Mouse (Mus musculus) heart, postnatal 0 days (tissue): ENCODE measurements at regions not wholly inside any gene's neighbourhood (a gene's known extent, or its start where the extent isn't known, plus 50 kb on each side); places are given as distances from the start of the nearest gene placed in this dataset.

ENCODE experiments used
- CTCF ChIP-seq: IDR thresholded peaks from 2 replicates; pipeline ENCODE4 v1.5.1; 2016; ENCODE audit warnings: antibody characterized with exemption, control low read depth, low read depth
- EP300 ChIP-seq: IDR thresholded peaks from 2 replicates; pipeline ENCODE4 v1.6.1; 2016; ENCODE audit warnings: antibody characterized with exemption, low read depth

DNA sequence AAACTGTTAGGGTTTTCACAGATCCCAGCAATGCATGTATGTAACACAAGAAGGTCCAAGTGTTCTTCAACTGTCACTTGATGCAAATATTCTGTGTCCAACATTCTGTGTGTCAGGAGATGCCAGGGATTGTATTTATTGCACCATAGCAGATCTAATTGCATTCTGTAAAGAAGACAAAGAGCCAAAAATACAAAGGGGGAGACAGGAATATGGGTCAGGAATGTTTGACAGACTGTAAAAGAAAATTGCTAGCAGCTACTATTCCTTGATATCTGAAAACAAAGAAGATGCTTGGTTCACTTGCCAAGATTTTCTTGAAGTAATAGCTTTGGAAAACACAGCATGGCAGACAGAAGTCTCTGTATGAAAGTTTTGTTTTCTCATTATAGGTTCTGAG lies 651.8 kb upstream of the Arrdc3 start:
- TF ChIP-seq CTCF = no peak
- TF ChIP-seq EP300 = no peak
